Mouse (Mus musculus) frontal cortex, adult 2 months (tissue): Measurements from ENCODE around the gene Adam19. TPM values are rescaled to one million over a fixed set of nuclear protein-coding genes. Genes with fewer than 3 reads are reported as not detected.

Source experiments
- DNase-seq, 2 experiments: peaks; one replicate each; pipeline ENCODE4 v3.0.0; 2022; ENCODE audit warnings: low spot score in 1 of 2; ENCODE audit errors: extremely low spot score in 1 of 2
- polyA plus RNA-seq: library from polyadenylated mRNA; depleted of rRNA; stranded (reverse); fragments of >200 nt; gene quantifications from 2 replicates; pipeline ENCODE4 v1.2.3, GENCODE M21; 2012

Gene Adam19
- polyA plus RNA-seq, 1 experiment: 10.0 TPM

- DNase-seq: no peak
These were observed 1.5 kb upstream of the Adam19 start for GRCm38 (mm10) chr11:46054311-46054710.

GRCm38 (mm10) chr11:46054911-46055895 is 589 bp upstream of the Adam19 start:
- no peak for DNase-seq

DNA sequence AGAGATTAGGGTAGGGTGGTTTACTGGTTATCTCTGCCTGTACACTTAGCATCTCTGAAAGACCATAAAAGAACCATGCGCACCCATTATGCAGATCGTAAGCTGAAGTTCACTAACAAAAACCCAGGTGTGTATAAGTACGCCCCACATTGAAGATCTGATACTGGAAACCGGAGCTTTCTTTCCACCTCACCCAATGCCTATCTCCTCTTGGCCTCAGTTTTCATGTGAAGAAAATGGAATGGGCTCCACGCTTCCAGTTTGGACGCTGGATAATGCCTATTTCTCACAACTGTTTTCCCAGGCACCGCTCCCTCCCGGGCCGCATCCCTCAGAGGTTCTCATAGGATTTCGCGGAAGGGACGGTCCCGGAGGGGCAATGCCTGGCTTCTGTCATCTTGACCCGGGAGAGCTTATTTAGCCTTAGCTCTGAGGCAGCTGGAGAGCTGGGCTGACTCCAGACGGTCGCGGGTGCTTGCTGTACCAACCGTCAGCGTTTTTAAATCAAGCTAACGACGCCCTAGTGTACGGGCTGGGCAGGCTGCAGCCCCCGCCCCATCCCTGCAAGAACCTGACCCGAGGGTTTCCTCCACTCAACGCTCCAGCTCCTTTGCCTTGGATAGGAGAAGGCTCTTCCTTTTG is 1.1 kb downstream of the Adam19 start:
- no peak for DNase-seq

DNA sequence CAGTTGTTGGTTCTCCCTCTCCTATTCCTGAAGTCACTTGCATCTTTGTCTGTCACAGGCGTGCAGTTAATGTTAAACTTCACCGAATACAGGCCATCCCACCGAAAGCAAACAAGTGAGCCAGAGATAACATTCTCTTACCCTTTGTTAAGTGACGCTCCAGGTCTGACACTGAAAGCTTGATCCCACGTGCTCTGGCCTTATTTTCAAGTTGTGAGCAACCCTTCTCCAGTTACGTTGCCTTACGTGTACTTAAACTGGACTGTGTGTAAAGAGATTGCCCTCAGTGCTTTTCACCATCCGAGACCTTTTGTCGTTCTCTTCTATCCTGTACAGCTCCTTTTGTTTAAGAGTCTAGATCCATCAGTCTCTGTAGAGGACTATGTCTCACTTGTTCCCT is 2.2 kb downstream of the Adam19 start:
- DNase-seq: no peak

- DNase-seq: no peak
These were observed 3.1 kb downstream of the Adam19 start for GRCm38 (mm10) chr11:46058916-46059315.

GRCm38 (mm10) chr11:46059887-46060650 is 4.3 kb downstream of the Adam19 start:
- DNase-seq: no peak

- no peak for DNase-seq
These were observed 4.8 kb downstream of the Adam19 start for GRCm38 (mm10) chr11:46060651-46061020.

- no peak for DNase-seq
These were observed 6.1 kb downstream of the Adam19 start for GRCm38 (mm10) chr11:46061776-46062445.

- DNase-seq: no peak
These were observed 6.8 kb downstream of the Adam19 start for GRCm38 (mm10) chr11:46062569-46062968.

DNA sequence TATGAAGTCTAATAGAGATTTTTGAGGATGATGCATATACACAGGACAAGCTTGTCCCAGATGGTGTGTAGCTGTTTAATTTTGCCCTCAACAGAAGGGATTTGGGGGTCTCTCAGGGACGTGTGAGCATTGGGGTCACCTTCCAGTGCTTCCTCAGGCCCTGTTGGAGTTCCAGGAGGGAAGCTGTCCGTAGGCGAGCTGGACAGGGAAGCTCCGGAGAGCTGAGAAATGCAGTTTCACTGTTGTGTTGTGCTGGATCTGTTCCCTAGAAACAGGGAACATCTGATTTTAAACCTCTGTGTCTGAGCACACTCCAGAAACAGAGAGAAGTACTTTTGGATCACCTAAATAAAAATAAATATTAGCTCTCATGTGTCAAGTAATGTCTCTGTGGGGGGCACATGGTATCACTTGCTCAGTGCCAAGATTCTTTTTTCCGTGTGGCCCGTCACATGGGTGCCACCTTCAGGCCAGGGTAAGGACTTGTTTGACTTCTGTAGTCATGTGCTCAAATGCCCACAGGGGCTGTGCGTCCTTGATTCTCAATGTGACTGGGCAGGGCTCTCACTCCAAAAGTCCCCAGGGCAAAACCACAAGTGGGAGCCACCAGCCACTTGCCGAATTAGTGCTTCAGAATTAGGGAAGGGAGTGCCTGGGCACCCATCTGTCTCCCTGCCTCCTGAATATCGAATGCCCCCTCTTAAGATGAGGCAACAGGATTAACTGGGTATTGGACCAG is 7.4 kb downstream of the Adam19 start:
- DNase-seq: no peak

DNA sequence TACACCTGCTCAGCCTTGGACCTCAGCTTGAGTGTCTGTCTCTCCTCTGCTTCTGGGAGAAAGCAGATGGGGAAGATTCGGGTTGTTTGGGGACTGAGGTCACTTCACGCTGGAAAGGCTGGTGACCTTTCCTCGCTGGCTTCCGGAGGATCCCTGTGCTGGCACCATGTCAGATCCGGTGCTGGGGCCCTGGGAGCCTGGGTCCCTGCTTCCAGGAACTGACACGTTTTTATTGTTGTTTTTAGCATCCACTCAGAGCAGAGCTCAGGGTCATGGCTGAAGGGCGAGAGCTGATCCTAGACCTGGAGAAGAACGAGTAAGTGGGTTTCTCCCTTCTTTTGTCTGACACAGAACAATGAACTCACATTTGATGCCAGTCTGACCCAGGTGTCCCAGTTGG is 9.0 kb downstream of the Adam19 start:
- no peak for DNase-seq

- peak in 1 of 2 experiments; percentile 47 for DNase-seq
These were observed 9.6 kb downstream of the Adam19 start for GRCm38 (mm10) chr11:46065201-46066011.

GRCm38 (mm10) chr11:46067371-46068060 is 11.7 kb downstream of the Adam19 start:
- DNase-seq: no peak

DNA sequence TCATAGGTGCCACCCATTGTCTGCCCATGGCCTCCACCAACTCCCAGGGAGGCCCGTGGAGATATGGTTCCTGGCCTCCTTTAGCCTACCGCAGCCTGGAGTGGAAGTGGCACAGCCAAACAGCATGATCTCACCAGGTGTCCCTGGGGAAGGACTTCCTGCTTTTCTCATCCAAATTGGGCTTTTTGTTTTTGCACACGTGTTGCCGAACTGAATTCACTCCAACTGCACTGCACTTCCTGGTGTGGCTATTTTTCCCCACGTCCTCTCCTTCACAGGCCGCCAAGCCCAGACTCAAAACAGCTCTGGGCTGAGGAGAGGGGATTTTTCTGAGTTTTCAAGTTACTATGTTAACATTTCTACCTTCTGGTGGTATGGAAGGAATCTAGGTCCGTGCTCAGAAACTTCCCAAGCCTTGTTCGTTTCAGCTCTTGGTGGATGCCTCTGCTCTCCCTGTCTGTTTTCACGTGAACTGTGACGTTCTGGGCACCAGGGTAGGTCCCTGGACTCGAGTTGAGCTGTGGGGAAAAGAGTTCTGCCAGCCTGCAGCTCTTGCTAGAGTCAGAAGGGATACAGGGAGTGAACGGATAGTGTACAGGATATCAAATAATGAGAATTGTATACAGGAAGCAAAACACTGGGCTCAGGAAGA is 13.1 kb downstream of the Adam19 start:
- DNase-seq: no peak

DNA sequence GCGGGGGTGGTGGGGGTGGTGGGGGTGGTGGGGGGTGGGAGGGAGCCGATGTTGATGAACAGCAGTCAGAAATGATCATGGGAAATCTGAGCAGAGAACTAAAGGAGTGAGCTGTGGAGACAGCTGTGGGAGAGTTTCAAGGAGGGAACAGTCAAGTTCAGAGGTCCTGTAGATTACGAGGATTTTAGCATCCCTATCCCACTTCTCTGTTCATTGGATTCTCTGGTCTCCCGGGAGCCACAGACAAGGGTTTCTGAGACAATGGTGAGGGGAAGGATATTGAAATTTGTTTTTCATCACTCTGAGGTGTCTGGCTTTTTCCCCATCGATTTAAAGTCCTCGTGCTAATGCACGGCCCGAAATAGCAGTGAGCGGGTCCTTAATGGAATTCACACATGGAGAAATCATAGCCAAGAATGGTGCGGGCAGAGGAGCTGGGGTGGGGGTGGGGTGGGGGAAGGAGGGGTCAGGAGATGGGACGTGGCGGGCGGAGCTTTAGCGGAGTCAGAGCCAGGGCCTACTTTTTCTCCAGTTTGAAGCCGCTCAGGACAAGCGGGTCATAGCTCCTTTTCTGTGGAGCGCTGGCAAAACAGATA is 13.7 kb downstream of the Adam19 start:
- no peak for DNase-seq

GRCm38 (mm10) chr11:46070161-46070560 is 14.4 kb downstream of the Adam19 start:
- DNase-seq: no peak

GRCm38 (mm10) chr11:46070789-46071188 is 15.0 kb downstream of the Adam19 start:
- DNase-seq: no peak
